Comparison of ENCODE assay signal across 10 mouse cellular contexts in the genomic region with DNA sequence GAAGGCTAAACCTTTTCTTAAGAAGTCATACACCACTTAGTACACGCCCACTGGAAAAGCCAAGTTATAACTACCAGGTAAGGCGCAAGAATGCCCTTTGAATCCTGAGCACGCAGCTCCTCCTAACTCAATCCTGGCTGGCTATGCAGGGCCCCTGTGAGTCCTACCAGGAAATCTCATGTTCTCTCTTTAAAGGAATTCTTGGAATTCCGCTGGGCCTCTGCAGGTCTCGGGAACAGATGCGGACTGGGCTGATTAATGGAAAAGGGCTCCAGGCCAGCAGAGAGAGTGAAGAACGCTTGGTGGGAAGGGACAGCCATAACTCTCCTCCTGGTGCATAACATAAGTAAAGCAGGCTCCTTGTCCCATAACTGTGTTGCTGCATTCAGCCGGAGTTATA. TPM values are rescaled to one million over a fixed set of nuclear protein-coding genes. Genes with fewer than 3 reads are reported as not detected.
DNase-seq lines count a peak whose midpoint lies in the region; ATAC-seq lines count a peak whose summit lies in the region.
"Had no signal": no experiment of that assay in that cellular context is flagged by ENCODE, and none has a peak within 500 bp of the region (broad histone marks: within the 10 kb centered on the region; RNA-seq: fewer than 3 reads in every experiment).

No protein-coding gene starts in this region.

- no peak overlapping the region for H3K9ac ChIP-seq in heart, embryonic 12.5 days
- no peak overlapping the region for H3K9ac ChIP-seq in forebrain, embryonic 15.5 days (replicated peaks)

- DNase-seq in heart, adult 11 months = no peak
- peak; percentile 86 for DNase-seq in embryo, embryonic 10.5 days (ENCODE audit: low spot score)
- DNase-seq in kidney, adult 8-10 months = peak; percentile 76 to 78
- DNase-seq in lung, postnatal 25 days (ENCODE audit: low spot score) = peak; percentile 32
- DNase-seq in frontal cortex, postnatal 14 days (ENCODE audit: low spot score in 2 of 2) = no peak
- no peak for DNase-seq in left cerebral cortex, postnatal 25 days (ENCODE audit: low spot score in 2 of 2)
- DNase-seq: thymus, adult 18-20 months had no signal

- H3K27me3 ChIP-seq in heart, embryonic 12.5 days (replicated peaks) = no peaks in the 10 kb centered on the region
- H3K27me3 ChIP-seq in forebrain, embryonic 15.5 days = peaks cover 5% of the 10 kb centered on the region; the same call in 1 of the 2 replicates

- peak overlapping the region; percentile 78 for H3K27ac ChIP-seq in heart, embryonic 12.5 days (ENCODE audit: poor library complexity, severe bottlenecking)
- no peak overlapping the region for H3K27ac ChIP-seq in forebrain, embryonic 15.5 days (replicated peaks)

- peaks cover 82% of the 10 kb centered on the region for H3K4me1 ChIP-seq in heart, embryonic 12.5 days (replicated peaks)
- H3K4me1 ChIP-seq in forebrain, embryonic 15.5 days = peaks cover 26% of the 10 kb centered on the region

- intact Hi-C loops in left cerebral cortex, postnatal 25 days (cut with DNase I) = no loop called here

- peak overlapping the region; percentile 35 for H3K4me2 ChIP-seq in heart, embryonic 12.5 days
- H3K4me2 ChIP-seq in forebrain, embryonic 15.5 days (replicated peaks) = no peak overlapping the region

- no peaks in the 10 kb centered on the region for H3K9me3 ChIP-seq in heart, embryonic 12.5 days (replicated peaks)
- no peaks in the 10 kb centered on the region for H3K9me3 ChIP-seq in forebrain, embryonic 15.5 days
- H3K9me3 ChIP-seq: megakaryocyte, embryonic 14.5 days had no signal

- 8% methylated on average over 8 of the region's 8 CpGs for WGBS in heart, embryonic 12.5 days
- 29% methylated on average over 8 of the region's 8 CpGs for WGBS in forebrain, embryonic 15.5 days

- peak; percentile 56; the same call in 1 of the 2 replicates for ATAC-seq in heart, embryonic 12.5 days (ENCODE audit: insufficient number of reproducible peaks, low FRiP score)
- ATAC-seq in forebrain, embryonic 15.5 days (replicated peaks) = no peak

- no peaks in the 10 kb centered on the region for H3K36me3 ChIP-seq in heart, embryonic 12.5 days
- no peaks in the 10 kb centered on the region for H3K36me3 ChIP-seq in forebrain, embryonic 15.5 days

- H3K4me3 ChIP-seq in heart, embryonic 12.5 days = no peak overlapping the region
- no peak overlapping the region for H3K4me3 ChIP-seq in forebrain, embryonic 15.5 days
- H3K4me3 ChIP-seq: megakaryocyte, embryonic 14.5 days had no signal

RNA-seq across cellular contexts. Expression of a gene that starts 46.3 kb away (rescaled TPM):
- polyA plus RNA-seq in heart, embryonic 12.5 days (2016; fragmentation: Nextera tagmentation; extraction: Ambion mirVana) = 6.2 and 7.7 TPM in 2 replicates
- 10 to 100 TPM; 54.8 to 66.0 TPM for total RNA-seq in left cerebral cortex, postnatal 25 days (2021)
- polyA plus RNA-seq in forebrain, embryonic 15.5 days (2015; fragmentation: Nextera tagmentation; extraction: Ambion mirVana) = 7.1 and 7.5 TPM in 2 replicates

Comparison
In these comparisons a context has a peak if more than half of its experiments do, and no peak if none do; other contexts are left out.
1. DNase-seq: peak in embryo, embryonic 10.5 days (single experiment), kidney, adult 8-10 months (2 of 2) and lung, postnatal 25 days (single experiment); none in heart, adult 11 months (single experiment), frontal cortex, postnatal 14 days (0 of 2) and left cerebral cortex, postnatal 25 days (0 of 2).